Mouse (Mus musculus) embryonic facial prominence, embryonic 15.5 days (tissue): ENCODE measurements around the gene Ifi27l2b. TPM values are rescaled to one million over a fixed set of nuclear protein-coding genes. Genes with fewer than 3 reads are reported as not detected.
"Not testable (repeated sequence)": the region's sequence is repeated elsewhere in the genome, so short reads cannot be mapped to it uniquely, and the experiment has no call there.

Source experiments
- ATAC-seq: fragments of 200-750 bp; cut with Nextera tagmentation; 2 replicates; pipeline ENCODE4 v1.8.0; 2017; ENCODE audit warnings: low read depth, moderate TSS enrichment; ENCODE audit not compliant: insufficient number of reproducible peaks, low FRiP score, low TSS enrichment
- H3K27ac ChIP-seq: fragments of 300-500 bp; sonication (generic); replicated peaks from 2 replicates; pipeline ENCODE4 v1.5.1; 2015; ENCODE audit warnings: mild to moderate bottlenecking, inconsistent platforms
- H3K27me3 ChIP-seq: fragments of 300-500 bp; sonication (generic); 2 replicates; pipeline ENCODE4 v1.6.1; 2015; ENCODE audit warnings: inconsistent platforms
- H3K36me3 ChIP-seq: fragments of 300-500 bp; sonication (generic); 2 replicates; pipeline ENCODE4 v1.6.1; 2015; ENCODE audit warnings: mild to moderate bottlenecking, inconsistent platforms
- H3K4me1 ChIP-seq: fragments of 300-500 bp; sonication (generic); 2 replicates; pipeline ENCODE4 v1.6.1; 2015; ENCODE audit warnings: inconsistent platforms
- H3K4me2 ChIP-seq: fragments of 300-500 bp; sonication (generic); replicated peaks from 2 replicates; pipeline ENCODE4 v1.6.1; 2015; ENCODE audit warnings: mild to moderate bottlenecking, inconsistent platforms
- H3K4me3 ChIP-seq: fragments of 300-500 bp; sonication (generic); replicated peaks from 2 replicates; pipeline ENCODE4 v1.5.1; 2015; ENCODE audit warnings: mild to moderate bottlenecking, inconsistent platforms
- H3K9ac ChIP-seq: fragments of 300-500 bp; sonication (generic); 2 replicates; pipeline ENCODE4 v1.6.1; 2015; ENCODE audit warnings: inconsistent platforms
- H3K9me3 ChIP-seq: fragments of 300-500 bp; sonication (generic); replicated peaks from 2 replicates; pipeline ENCODE4 v1.6.1; 2016; ENCODE audit warnings: inconsistent platforms
- WGBS: fragments of 180-500 bp; shearing (Covaris S2); methylation state at CpG from one replicate; pipeline ENCODE4 v1.1.7; 2015; 5-methylcytosine and 5-hydroxymethylcytosine counted together
- polyA plus RNA-seq: library from polyadenylated mRNA; unstranded; fragments of >200 nt; fragmentation: Nextera tagmentation; extraction: Ambion mirVana; gene quantifications from 2 replicates; pipeline ENCODE4 v1.2.1, GENCODE M21; 2015

Ifi27l2b gene
- polyA plus RNA-seq = 0.15 TPM in 1 of 2 replicates, not detected in the other

DNA sequence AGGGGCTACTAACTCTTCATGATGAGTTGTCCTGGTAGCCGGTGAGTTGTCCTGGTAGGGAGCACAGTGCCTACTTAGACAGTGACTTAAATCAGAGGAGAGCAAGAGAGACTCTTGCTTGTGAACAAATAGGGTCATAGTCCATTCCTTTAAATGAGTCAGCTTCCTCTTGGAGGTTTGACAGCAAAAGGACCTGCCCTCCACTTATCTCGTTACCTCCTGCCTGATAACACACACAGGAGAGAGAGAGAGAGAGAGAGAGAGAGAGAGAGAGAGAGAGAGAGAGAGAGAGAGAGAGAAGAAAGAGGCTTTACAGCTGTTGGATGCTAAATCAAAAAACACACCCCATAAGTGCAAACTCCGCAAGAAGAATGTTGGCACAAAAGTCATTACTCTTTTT, at the start of gene Ifi27l2b:
Gene Ifi27l2b, minus strand, starts transcription at position 84 of the 400 bp plus-strand sequence.
- no peaks in the 10 kb centered on the region for H3K9me3 ChIP-seq
- ATAC-seq = no peak
- H3K27me3 ChIP-seq = no peaks in the 10 kb centered on the region
- no peak within 1 kb of the TSS for H3K9ac ChIP-seq
- no peak within 1 kb of the TSS for H3K27ac ChIP-seq
- no peak within 1 kb of the TSS for H3K4me2 ChIP-seq
- H3K4me3 ChIP-seq = no peak within 1 kb of the TSS
- H3K36me3 ChIP-seq = no peaks in the 10 kb centered on the region
- WGBS = 73% methylated on average over 3 of the region's 3 CpGs
- no peaks in the 10 kb centered on the region for H3K4me1 ChIP-seq

DNA sequence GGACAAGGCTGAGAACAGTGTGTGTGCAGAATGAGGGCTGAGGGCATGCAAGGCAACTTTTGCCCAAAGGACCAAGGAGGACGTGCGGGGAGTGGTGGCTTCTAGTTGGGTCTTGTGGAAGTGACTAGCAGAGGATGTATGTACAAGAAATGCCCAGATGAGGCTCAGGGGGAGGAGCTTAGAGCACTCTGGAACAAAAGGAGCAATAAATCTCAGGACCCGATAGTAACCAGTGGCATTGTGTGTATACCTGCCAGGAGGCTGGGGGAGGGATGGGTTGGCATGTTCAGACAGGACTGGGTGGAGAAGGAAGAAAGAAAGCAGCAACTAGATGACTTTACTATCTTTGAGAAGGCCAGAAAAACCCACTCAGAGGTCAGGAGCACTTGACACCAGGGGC, 47.4 kb upstream of the Ifi27l2b start:
- WGBS = 75% methylated on average over 3 of the region's 3 CpGs
- Histone ChIP-seq H3K9me3 (no peaks in the 10 kb centered on the region), H3K27me3 (no peaks in the 10 kb centered on the region), H3K4me1 (no peaks in the 10 kb centered on the region), H3K4me3 (no peak overlapping the region), H3K36me3 (no peaks in the 10 kb centered on the region), H3K9ac (no peak overlapping the region), H3K4me2 (no peak overlapping the region), H3K27ac (no peak overlapping the region)
- ATAC-seq = no peak

DNA sequence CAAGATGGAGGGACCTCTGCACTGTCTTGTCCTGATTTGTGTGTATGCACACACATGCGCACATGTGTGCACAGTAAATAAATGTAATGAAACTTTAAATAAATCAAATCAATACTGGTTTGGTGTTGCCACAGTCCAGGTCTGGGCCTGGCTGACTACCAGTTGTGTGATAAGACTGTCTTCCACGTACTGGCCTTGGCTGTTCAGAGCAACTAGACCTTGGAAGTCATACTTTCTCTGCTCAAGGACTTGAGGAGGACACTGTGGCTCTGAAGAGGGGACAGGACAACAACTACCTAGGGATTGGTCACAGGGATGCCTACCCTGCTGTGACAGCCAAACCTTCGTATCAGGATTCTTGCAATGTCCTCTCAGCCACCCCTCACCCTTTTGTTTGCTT, 46.3 kb upstream of the Ifi27l2b start:
- Histone ChIP-seq H3K36me3 (no peaks in the 10 kb centered on the region), H3K4me3 (no peak overlapping the region), H3K9me3 (no peaks in the 10 kb centered on the region), H3K4me2 (no peak overlapping the region), H3K27ac (no peak overlapping the region), H3K4me1 (no peaks in the 10 kb centered on the region), H3K9ac (no peak overlapping the region), H3K27me3 (no peaks in the 10 kb centered on the region)
- WGBS = 74% methylated on average over 3 of the region's 3 CpGs
- no peak for ATAC-seq

DNA sequence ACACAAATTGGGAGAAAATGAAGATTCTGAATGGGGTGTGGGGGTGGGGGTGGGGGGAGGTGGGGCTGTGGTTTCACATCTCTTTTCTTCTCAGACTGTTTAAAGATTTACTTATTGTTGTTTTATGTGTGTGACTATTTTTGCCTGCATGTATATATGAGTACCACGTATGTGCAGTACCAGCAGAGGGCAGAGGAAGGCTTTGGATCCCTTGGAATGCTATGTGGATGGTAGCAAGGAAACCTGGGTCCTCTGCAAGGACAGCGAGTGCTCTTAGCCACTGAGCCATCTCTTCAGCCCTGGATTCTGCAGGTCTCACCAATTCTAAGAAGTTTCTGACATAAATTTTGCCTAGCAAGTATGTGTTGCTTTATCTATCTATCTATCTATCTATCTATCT, 42.2 kb upstream of the Ifi27l2b start:
- H3K4me1 ChIP-seq = no peaks in the 10 kb centered on the region
- no peak overlapping the region for H3K27ac ChIP-seq
- no peak for ATAC-seq
- H3K36me3 ChIP-seq = no peaks in the 10 kb centered on the region
- H3K4me3 ChIP-seq = no peak overlapping the region
- H3K27me3 ChIP-seq = no peaks in the 10 kb centered on the region
- no peak overlapping the region for H3K4me2 ChIP-seq
- no peaks in the 10 kb centered on the region for H3K9me3 ChIP-seq
- no peak overlapping the region for H3K9ac ChIP-seq
- 67% methylated on average over 2 of the region's 2 CpGs for WGBS

DNA sequence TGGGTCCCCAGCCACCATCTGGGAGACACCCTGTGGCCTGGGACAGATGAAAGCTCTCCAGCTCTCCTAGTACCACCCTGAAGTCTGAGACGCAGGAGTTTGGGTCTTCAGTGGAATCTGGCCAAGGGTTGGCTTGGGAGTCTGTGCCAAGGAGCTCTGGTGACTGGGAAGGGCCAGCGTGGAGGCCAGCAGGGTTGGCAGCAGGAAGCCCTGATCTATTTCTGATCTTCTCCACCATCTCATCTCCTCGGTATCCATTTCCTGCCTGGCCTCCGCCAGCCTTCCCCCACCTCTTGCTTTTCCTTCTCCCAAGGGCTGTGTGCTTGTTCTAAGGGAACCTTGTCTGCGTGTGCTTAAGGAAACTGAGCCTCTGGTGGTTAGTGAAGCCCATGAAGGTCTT, 41.7 kb upstream of the Ifi27l2b start:
- WGBS = 68% methylated on average over 5 of the region's 5 CpGs

DNA sequence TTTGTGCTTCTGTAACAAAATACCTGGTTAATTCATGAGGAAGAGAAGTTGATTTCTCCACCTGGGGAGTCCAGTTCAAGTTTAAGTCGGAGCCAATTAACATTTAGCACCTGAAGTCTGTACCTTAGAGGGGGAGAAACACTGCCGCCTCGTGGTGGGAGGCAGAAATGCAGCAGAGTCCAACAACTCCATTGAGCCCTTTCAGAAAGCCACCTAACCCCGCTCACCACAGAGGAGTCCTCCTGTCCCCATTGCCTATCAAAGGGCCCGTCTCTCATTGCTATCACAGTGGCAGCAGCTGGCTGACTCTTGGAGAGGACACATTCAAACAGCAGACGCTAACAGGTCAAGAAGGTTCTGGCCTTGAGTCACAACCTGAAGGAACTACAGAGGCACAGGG, 37.5 kb upstream of the Ifi27l2b start:
- no peaks in the 10 kb centered on the region for H3K27me3 ChIP-seq
- no peaks in the 10 kb centered on the region for H3K4me1 ChIP-seq
- no peak overlapping the region for H3K9ac ChIP-seq
- H3K27ac ChIP-seq = no peak overlapping the region
- H3K9me3 ChIP-seq = no peaks in the 10 kb centered on the region
- WGBS = 25% methylated on average over 6 of the region's 6 CpGs
- no peak overlapping the region for H3K4me2 ChIP-seq
- ATAC-seq = no peak
- no peak overlapping the region for H3K4me3 ChIP-seq
- no peaks in the 10 kb centered on the region for H3K36me3 ChIP-seq

More for the DNA sequence above, 41.7 kb upstream of the Ifi27l2b start:
- H3K27me3 ChIP-seq = no peaks in the 10 kb centered on the region
- no peak for ATAC-seq
- no peak overlapping the region for H3K4me3 ChIP-seq
- no peak overlapping the region for H3K27ac ChIP-seq
- no peaks in the 10 kb centered on the region for H3K4me1 ChIP-seq
- no peaks in the 10 kb centered on the region for H3K36me3 ChIP-seq
- H3K9me3 ChIP-seq = no peaks in the 10 kb centered on the region
- H3K4me2 ChIP-seq = no peak overlapping the region
- H3K9ac ChIP-seq = no peak overlapping the region

DNA sequence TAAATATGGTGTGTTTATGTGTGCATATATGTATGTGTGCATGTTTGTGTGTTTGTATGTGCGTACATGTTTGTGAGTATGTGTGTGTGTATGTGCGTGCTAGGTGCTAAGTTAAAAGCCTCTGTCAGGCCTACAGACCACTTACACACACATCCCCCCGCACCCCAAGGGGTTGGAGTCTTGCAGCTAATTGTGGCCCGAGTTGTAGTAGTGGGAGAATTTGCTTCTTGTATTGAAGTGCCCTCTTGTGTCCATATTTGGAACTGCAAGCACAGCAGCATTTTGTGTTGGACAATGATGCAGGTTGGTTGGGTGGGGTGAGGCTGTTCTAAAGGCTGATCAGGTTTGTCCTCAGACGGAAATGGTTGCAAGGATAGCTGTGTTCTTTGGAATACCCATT, 35.7 kb upstream of the Ifi27l2b start:
- no peak overlapping the region for H3K4me3 ChIP-seq
- ATAC-seq = no peak

DNA sequence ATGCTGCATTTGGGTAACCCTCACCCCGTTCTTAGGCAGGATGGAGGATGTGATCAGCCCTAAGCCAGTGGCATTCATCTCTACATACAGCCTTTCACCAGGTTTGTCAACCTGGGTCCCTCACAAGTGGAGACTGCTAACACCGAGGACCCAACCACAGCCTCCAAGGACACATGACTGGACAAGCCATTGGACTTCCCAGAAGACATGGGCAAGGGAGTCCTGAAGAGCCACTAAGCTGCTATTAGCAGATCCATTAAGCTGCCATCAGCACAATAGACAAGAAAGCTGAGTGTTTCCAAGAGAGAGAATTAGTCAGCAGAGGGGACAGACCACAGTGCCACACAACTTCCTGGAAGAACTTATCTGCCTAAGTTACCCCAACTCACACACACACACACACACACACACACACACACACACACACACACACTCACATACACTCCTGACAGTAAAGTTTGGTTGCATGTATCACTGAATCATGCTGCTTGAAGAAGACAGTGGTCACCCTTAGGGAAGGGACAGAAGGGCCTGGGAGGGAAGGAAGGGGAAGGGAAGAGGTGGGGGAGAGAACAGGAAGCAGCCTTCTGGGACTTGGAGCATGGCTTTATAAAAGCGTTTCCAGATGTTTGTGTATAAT, 34.2 kb upstream of the Ifi27l2b start:
- Histone ChIP-seq H3K4me3 (no peak overlapping the region), H3K36me3 (no peaks in the 10 kb centered on the region), H3K4me1 (no peaks in the 10 kb centered on the region), H3K9me3 (no peaks in the 10 kb centered on the region), H3K27ac (no peak overlapping the region), H3K27me3 (no peaks in the 10 kb centered on the region), H3K9ac (no peak overlapping the region), H3K4me2 (no peak overlapping the region)
- no peak for ATAC-seq
- 59% methylated on average over 3 of the region's 3 CpGs for WGBS

More for the DNA sequence above, 35.7 kb upstream of the Ifi27l2b start:
- Histone ChIP-seq H3K36me3 (no peaks in the 10 kb centered on the region), H3K9me3 (no peaks in the 10 kb centered on the region), H3K27ac (no peak overlapping the region), H3K9ac (no peak overlapping the region), H3K27me3 (no peaks in the 10 kb centered on the region), H3K4me1 (no peaks in the 10 kb centered on the region), H3K4me2 (no peak overlapping the region)
- 33% methylated on average over 5 of the region's 5 CpGs for WGBS

DNA sequence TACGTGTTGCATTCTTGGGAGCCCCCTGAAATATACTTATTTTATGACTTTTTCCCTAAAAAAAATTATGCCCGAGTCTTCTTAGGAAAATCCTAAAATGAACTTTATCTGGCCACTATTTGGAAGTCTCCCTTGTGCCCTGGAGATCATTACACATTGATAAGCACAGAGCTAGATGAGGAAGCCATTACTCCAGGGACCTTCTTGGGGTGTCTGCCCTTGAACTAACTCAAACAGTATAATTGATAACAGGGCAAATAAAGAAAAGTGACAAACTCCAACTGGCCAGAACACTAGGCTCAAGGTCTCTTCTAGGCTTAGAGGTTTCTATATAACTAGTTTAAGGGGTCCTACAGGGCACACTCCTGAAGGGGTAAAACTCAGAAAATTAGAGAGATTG, 30.7 kb upstream of the Ifi27l2b start:
- Histone ChIP-seq H3K4me2 (no peak overlapping the region), H3K27ac (no peak overlapping the region), H3K27me3 (no peaks in the 10 kb centered on the region), H3K9me3 (no peaks in the 10 kb centered on the region), H3K4me3 (no peak overlapping the region), H3K36me3 (no peaks in the 10 kb centered on the region), H3K4me1 (no peaks in the 10 kb centered on the region), H3K9ac (no peak overlapping the region)
- WGBS = 78% methylated on average over 2 of the region's 2 CpGs
- ATAC-seq = no peak

DNA sequence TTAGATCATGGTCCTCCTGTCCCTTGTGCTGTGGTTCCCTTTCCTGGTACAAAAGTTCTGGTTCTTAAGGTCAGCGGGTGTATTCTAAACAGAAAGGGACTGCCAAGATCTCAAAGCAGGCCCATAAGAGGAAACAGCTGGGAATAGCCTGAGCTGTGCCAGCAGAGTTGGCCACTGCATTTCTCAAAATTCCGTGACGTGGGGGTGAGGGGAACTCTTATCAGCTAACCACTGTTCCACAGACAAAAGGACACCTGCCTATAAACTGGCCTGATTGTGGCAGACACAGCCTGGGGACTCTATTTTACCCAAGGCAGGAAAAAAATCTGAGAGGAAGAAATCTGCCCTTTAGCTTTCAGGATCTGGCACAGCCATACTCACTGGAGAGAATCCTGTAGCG, 30.3 kb upstream of the Ifi27l2b start:
- ATAC-seq = no peak
- H3K27me3 ChIP-seq = no peaks in the 10 kb centered on the region
- 49% methylated on average over 4 of the region's 4 CpGs for WGBS

DNA sequence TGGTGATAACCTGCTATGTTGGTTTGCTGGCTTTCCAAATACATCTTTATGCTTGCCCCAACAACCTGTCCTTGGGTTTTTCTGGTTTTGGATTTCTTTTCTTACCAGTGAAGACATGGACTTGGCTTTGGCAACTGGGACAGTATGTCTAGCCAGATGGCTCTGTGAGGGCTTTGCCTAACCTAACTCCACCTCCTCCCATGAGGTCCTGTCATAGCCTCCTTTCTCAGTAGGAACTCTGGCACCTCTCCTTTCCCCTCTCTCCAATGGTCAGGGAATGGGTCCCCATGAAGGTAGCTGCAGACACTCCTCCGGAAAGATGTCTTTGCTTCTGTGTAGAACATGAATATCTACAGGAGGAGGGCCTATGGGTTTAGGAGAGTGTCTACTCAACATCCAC, 29.7 kb upstream of the Ifi27l2b start:
- Histone ChIP-seq H3K27ac (no peak overlapping the region), H3K4me3 (no peak overlapping the region), H3K9ac (no peak overlapping the region), H3K4me1 (no peaks in the 10 kb centered on the region), H3K9me3 (no peaks in the 10 kb centered on the region), H3K27me3 (no peaks in the 10 kb centered on the region), H3K36me3 (no peaks in the 10 kb centered on the region), H3K4me2 (no peak overlapping the region)
- WGBS = 76% methylated on average over 1 of the region's 1 CpGs
- ATAC-seq = no peak

More for the DNA sequence above, 30.3 kb upstream of the Ifi27l2b start:
- H3K27ac ChIP-seq = no peak overlapping the region
- H3K4me2 ChIP-seq = no peak overlapping the region
- H3K4me1 ChIP-seq = no peaks in the 10 kb centered on the region
- H3K9me3 ChIP-seq = no peaks in the 10 kb centered on the region
- H3K9ac ChIP-seq = no peak overlapping the region
- no peak overlapping the region for H3K4me3 ChIP-seq
- no peaks in the 10 kb centered on the region for H3K36me3 ChIP-seq

DNA sequence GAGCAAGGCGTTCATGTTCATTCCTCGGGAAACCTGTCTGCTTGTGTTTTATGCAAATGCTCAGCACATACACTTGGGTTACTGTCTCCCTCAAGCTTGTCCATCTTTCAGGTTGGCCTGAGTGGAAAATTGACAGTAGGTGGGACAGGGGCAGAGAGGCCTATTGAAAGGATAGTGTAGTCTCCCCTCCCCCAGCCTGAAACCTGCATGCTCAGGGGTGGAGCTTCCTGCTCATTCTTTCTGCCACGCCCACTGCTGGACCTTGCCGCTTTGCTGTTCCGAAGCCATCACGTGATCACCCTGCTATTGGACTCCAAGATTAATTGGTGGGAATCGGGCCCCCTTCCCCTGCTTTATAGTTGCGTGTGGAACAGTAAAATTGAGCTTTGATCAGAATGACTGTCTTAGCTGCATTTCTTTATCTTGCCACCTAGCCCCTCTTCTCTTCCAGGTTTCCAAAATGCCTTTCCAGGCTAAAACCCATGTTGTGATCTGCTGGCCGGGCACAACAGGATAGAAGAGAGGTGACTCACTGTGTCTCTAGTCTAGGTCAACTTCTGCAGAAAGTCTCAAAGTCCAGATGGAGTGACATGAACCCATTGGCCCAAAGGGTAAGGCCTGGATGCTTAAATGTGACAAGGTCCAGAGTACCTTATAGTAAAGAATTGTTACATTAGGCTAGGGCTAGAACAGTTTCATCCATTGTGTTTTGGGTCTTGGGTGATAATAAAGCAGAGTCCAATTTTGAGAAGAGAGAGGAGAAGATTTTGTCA, 27.4 kb upstream of the Ifi27l2b start:
- H3K9ac ChIP-seq, H3K27me3 ChIP-seq, H3K4me3 ChIP-seq, H3K27ac ChIP-seq, H3K36me3 ChIP-seq, H3K4me2 ChIP-seq, H3K4me1 ChIP-seq, H3K9me3 ChIP-seq, ATAC-seq: not testable (repeated sequence)
- 68% methylated on average over 9 of the region's 9 CpGs for WGBS
